Mouse (Mus musculus) adrenal gland, adult 2 months (tissue): Measurements from ENCODE around the gene BC053393. TPM values are rescaled to one million over a fixed set of nuclear protein-coding genes. Genes with fewer than 3 reads are reported as not detected.
"Not testable (repeated sequence)": the region's sequence is repeated elsewhere in the genome, so short reads cannot be mapped to it uniquely, and the experiment has no call there.

ENCODE experiments used
- DNase-seq: peaks from one replicate; pipeline ENCODE4 v3.0.0; 2021
- long read RNA-seq: library from polyadenylated mRNA; stranded (forward); transcript quantifications from one replicate; pipeline ENCODE4 v2.0.0, GENCODE M21; 2021
- polyA plus RNA-seq: library from polyadenylated mRNA; depleted of rRNA; stranded (reverse); fragments of >200 nt; gene quantifications from 2 replicates; pipeline ENCODE4 v1.2.3, GENCODE M21; 2012; rRNA removed
- total RNA-seq, 2 experiments: library from RNA; stranded (reverse); gene quantifications; 2 replicates each; pipeline ENCODE4 v1.2.3; 2021

The BC053393 gene
- total RNA-seq (not detected), polyA plus RNA-seq (not detected in 2 replicates)
- long read RNA-seq = 0 reads

- DNase-seq = no peak
These were observed at the start of gene BC053393 for GRCm38 (mm10) chr11:46571327-46571726. Gene BC053393 (plus strand): TSS chr11:46571536.

- peak; percentile 3 for DNase-seq
These were observed 48.6 kb upstream of the BC053393 start for GRCm38 (mm10) chr11:46522719-46523118.

GRCm38 (mm10) chr11:46523912-46524311 lies 47.4 kb upstream of the BC053393 start, which contains the start of gene Gm12169:
Gene Gm12169 (plus strand): TSS chr11:46524212.
- DNase-seq = no peak

- no peak for DNase-seq
These were observed 41.2 kb upstream of the BC053393 start for GRCm38 (mm10) chr11:46530149-46530548.

- DNase-seq = no peak
These were observed 34.4 kb upstream of the BC053393 start for GRCm38 (mm10) chr11:46536978-46537377.

GRCm38 (mm10) chr11:46543530-46543929 lies 27.8 kb upstream of the BC053393 start:
- no peak for DNase-seq

GRCm38 (mm10) chr11:46549721-46550120 lies 21.6 kb upstream of the BC053393 start:
- no peak for DNase-seq

- DNase-seq = no peak
These were observed 18.6 kb upstream of the BC053393 start for GRCm38 (mm10) chr11:46552741-46553140.

- DNase-seq = no peak
These were observed 10.2 kb upstream of the BC053393 start for GRCm38 (mm10) chr11:46561096-46561495.

- peak; percentile 61 for DNase-seq
These were observed 6.7 kb upstream of the BC053393 start for GRCm38 (mm10) chr11:46564671-46565070.

GRCm38 (mm10) chr11:46565967-46566366 lies 5.4 kb upstream of the BC053393 start:
- DNase-seq = no peak

- no peak for DNase-seq
These were observed 2.2 kb upstream of the BC053393 start for GRCm38 (mm10) chr11:46569107-46569506.

- DNase-seq = peak; percentile 84
These were observed 7.5 kb downstream of the BC053393 start for GRCm38 (mm10) chr11:46578771-46579281.

- no peak for DNase-seq
These were observed 9.1 kb downstream of the BC053393 start for GRCm38 (mm10) chr11:46580428-46580827.

- no peak for DNase-seq
These were observed 11.4 kb downstream of the BC053393 start for GRCm38 (mm10) chr11:46582741-46583140.

- DNase-seq = peak; percentile 43
These were observed 21.1 kb downstream of the BC053393 start for GRCm38 (mm10) chr11:46592416-46592815.

GRCm38 (mm10) chr11:46619929-46620328 lies 48.6 kb downstream of the BC053393 start:
- no peak for DNase-seq

GRCm38 (mm10) chr11:46620414-46621168 lies 49.3 kb downstream of the BC053393 start:
- no peak for DNase-seq

- DNase-seq = no peak
These were observed 58.0 kb downstream of the BC053393 start, which contains the start of gene Dppa1 for GRCm38 (mm10) chr11:46629211-46629795. Gene Dppa1 (minus strand): TSS chr11:46629261.

- peak; percentile 31 for DNase-seq
These were observed 60.3 kb downstream of the BC053393 start for GRCm38 (mm10) chr11:46631635-46632034.

- DNase-seq = not testable (repeated sequence)
These were observed 64.2 kb downstream of the BC053393 start for GRCm38 (mm10) chr11:46635516-46635915.

- no peak for DNase-seq
These were observed 65.2 kb downstream of the BC053393 start for GRCm38 (mm10) chr11:46636568-46636967.
